Mouse (Mus musculus): ENCODE measurements around the gene Gm20605. TPM values are rescaled to one million over a fixed set of nuclear protein-coding genes. Genes with fewer than 3 reads are reported as not detected.
A peak's percentile ranks its signal among the peaks of the same experiment; 100 is the strongest.

Gm20605 gene
- 1.1 and 1.5 TPM in 2 replicates for total RNA-seq (2012; rRNA removed)
- total RNA-seq (2014; rRNA removed), result 0.50 and 1.1 TPM in 2 replicates
- 7.4 and 9.0 TPM in 2 replicates for polyA plus RNA-seq (2012; ENCODE audit: insufficient read length, low read depth)

GRCm38 (mm10) chr5:137628498-137629305 lies at the start of gene Gm20605, which contains the start of the genes Fbxo24 and Lrch4:
Gene Gm20605, plus strand, starts transcription at chr5:137629175.
Gene Fbxo24, minus strand, starts transcription at chr5:137629002.
Gene Lrch4, plus strand, starts transcription at chr5:137629121.
- TF ChIP-seq UBTF (IDR thresholded peaks at IDR 0.05; ENCODE audit: low read depth, low read length) (no peak), ETS1 (conservative IDR thresholded peaks at IDR 0.05; ENCODE audit: low read depth, low read length) (no peak; the same call in 1 of the 2 replicates), JUN (IDR thresholded peaks at IDR 0.05; ENCODE audit: insufficient read depth, low read depth, low read length) (no peak), RAD21 (IDR thresholded peaks at IDR 0.05; ENCODE audit: low read depth, low read length) (no peak), ZNF384 (IDR thresholded peaks at IDR 0.05; ENCODE audit: low read depth, low read length) (no peak), BHLHE40 (IDR thresholded peaks at IDR 0.05; ENCODE audit: low read depth, low read length) (peak; percentile 32; the same call in 1 of the 2 replicates), POLR2AphosphoS2 (IDR thresholded peaks at IDR 0.05; ENCODE audit: low read depth, low read length) (0 out of 2 replicates have a peak, but pooled peaks have one; percentile 64), SIN3A (IDR thresholded peaks at IDR 0.05; ENCODE audit: low read length) (peak; percentile 90), ZKSCAN1 (IDR thresholded peaks at IDR 0.05; ENCODE audit: borderline replicate concordance, low read depth, low read length) (no peak), MXI1 (IDR thresholded peaks at IDR 0.05; ENCODE audit: low read depth, low read length) (peak; percentile 52), MEF2A (IDR thresholded peaks at IDR 0.05; ENCODE audit: borderline replicate concordance, low read depth, low read length) (peak; percentile 48), EP300 (IDR thresholded peaks at IDR 0.05; ENCODE audit: low read length) (no peak), USF2 (conservative IDR thresholded peaks at IDR 0.05; ENCODE audit: low read depth, low read length) (no peak; the same call in 1 of the 2 replicates), TCF12 (IDR thresholded peaks at IDR 0.05; ENCODE audit: low read depth, low read length) (peak; percentile 91), CHD1 (IDR thresholded peaks at IDR 0.05; ENCODE audit: low read depth, low read length) (no peak), TBP (conservative IDR thresholded peaks at IDR 0.05; ENCODE audit: low read depth, low read length) (peak; percentile 85), MYC (IDR thresholded peaks at IDR 0.05; ENCODE audit: low read depth, low read length) (no peak), NRF1 (IDR thresholded peaks at IDR 0.05; ENCODE audit: low read depth, low read length) (peak; percentile 38), E2F4 (IDR thresholded peaks at IDR 0.05; ENCODE audit: insufficient replicate concordance, low read depth, low read length) (peak; percentile 82; the same call in 1 of the 2 replicates), HCFC1 (IDR thresholded peaks at IDR 0.05; ENCODE audit: low read depth, low read length) (peak; percentile 85), ZC3H11A (IDR thresholded peaks at IDR 0.05; ENCODE audit: low read depth, low read length) (no peak), ZMIZ1 (IDR thresholded peaks at IDR 0.05; ENCODE audit: low read depth, low read length) (peak; percentile 83), CTCF (conservative IDR thresholded peaks at IDR 0.05 in 1 of 2, IDR thresholded peaks at IDR 0.05 in 1 of 2; ENCODE audit: low read depth in 2 of 2, low read length in 2 of 2) (no peak), GABPA (IDR thresholded peaks at IDR 0.05; ENCODE audit: insufficient replicate concordance, low read depth, low read length) (no peak; the same call in 1 of the 2 replicates), NELFE (IDR thresholded peaks at IDR 0.05; ENCODE audit: low read depth, low read length) (peak; percentile 91), CHD2 (IDR thresholded peaks at IDR 0.05; ENCODE audit: low read length) (peak; percentile 96), POLR2A (IDR thresholded peaks at IDR 0.05; ENCODE audit: low read depth, low read length) (peak; percentile 85), SMC3 (IDR thresholded peaks at IDR 0.05; ENCODE audit: low read depth, low read length) (no peak), ELF1 (IDR thresholded peaks at IDR 0.05; ENCODE audit: low read depth, low read length) (peak; percentile 94), RCOR1 (conservative IDR thresholded peaks at IDR 0.05; ENCODE audit: low read depth, low read length) (peak; percentile 23; the same call in 1 of the 2 replicates), USF1 (IDR thresholded peaks at IDR 0.05; ENCODE audit: low read depth, low read length) (no peak), MAZ (IDR thresholded peaks at IDR 0.05; ENCODE audit: low read depth, low read length) (peak; percentile 99), IRF4 (IDR thresholded peaks at IDR 0.05; ENCODE audit: low read depth, low read length) (peak; percentile 61; the same call in 1 of the 2 replicates), JUND (conservative IDR thresholded peaks at IDR 0.05; ENCODE audit: low read depth, low read length) (0 out of 2 replicates have a peak, but pooled peaks have one; percentile 32), MAFK (IDR thresholded peaks at IDR 0.05; ENCODE audit: insufficient replicate concordance, low read length) (no peak), KAT2A (IDR thresholded peaks at IDR 0.05; ENCODE audit: insufficient replicate concordance, low read length) (peak; percentile 73; the same call in 1 of the 2 replicates), MAX (IDR thresholded peaks at IDR 0.05; ENCODE audit: low read length) (no peak), PAX5 (IDR thresholded peaks at IDR 0.05; ENCODE audit: low read length) (no peak)
- H3K36me3 ChIP-seq (replicated peaks in 1 of 2; ENCODE audit: control insufficient read depth in 1 of 2, insufficient read depth in 1 of 2, low read length in 1 of 2), result peaks cover 7 to 15% of the 10 kb centered on the region in 2 experiments
- H3K4me2 ChIP-seq (ENCODE audit: insufficient read depth, low read depth, poor library complexity, severe bottlenecking), result peak within 1 kb of the TSS; percentile 91
- DNase-seq (ENCODE audit: extremely low read depth), result peak; percentile 100
- H3K4me1 ChIP-seq (ENCODE audit: control insufficient read depth in 1 of 2, insufficient read depth in 2 of 2), result peaks cover 14 to 42% of the 10 kb centered on the region in 2 experiments
- H3K79me2 ChIP-seq (replicated peaks; ENCODE audit: control insufficient read depth, extremely low read depth, insufficient read depth, poor library complexity, severe bottlenecking), result peaks cover 14% of the 10 kb centered on the region
- dilution Hi-C loops (cut with MboI; ENCODE audit: extremely low pct_ligation_motif_present, extremely low pct_unique_long_range_greater_than_20kb, low sequenced_read_pairs) (no loop called here), in situ Hi-C loops (cut with MboI; ENCODE audit: low pct_ligation_motif_present, low pct_unique_long_range_greater_than_20kb, low sequenced_read_pairs) (no loop called here)
- H3K27ac ChIP-seq (ENCODE audit: insufficient read depth, low read depth), result peak within 1 kb of the TSS; percentile 94
- peak within 1 kb of the TSS; percentile 79 to 91 (median 81) for H3K4me3 ChIP-seq (replicated peaks in 1 of 3; ENCODE audit: low read depth in 2 of 3, low read length in 2 of 3, poor library complexity in 1 of 3)
- peak within 1 kb of the TSS; percentile 88 for H3K9ac ChIP-seq (ENCODE audit: insufficient read depth, low read depth)
- H3K9me3 ChIP-seq (replicated peaks; ENCODE audit: low read length), result no peaks in the 10 kb centered on the region
- no peaks in the 10 kb centered on the region for H3K27me3 ChIP-seq (replicated peaks)

All from CH12.LX (cell line).